Mouse (Mus musculus): ENCODE results near the gene Tmem120b. TPM values are rescaled to one million over a fixed set of nuclear protein-coding genes. Genes with fewer than 3 reads are reported as not detected.

Tmem120b gene
- total and polyA plus RNA-seq, 3 experiments = 6.6 to 10.4 (median 10.3) TPM

DNA sequence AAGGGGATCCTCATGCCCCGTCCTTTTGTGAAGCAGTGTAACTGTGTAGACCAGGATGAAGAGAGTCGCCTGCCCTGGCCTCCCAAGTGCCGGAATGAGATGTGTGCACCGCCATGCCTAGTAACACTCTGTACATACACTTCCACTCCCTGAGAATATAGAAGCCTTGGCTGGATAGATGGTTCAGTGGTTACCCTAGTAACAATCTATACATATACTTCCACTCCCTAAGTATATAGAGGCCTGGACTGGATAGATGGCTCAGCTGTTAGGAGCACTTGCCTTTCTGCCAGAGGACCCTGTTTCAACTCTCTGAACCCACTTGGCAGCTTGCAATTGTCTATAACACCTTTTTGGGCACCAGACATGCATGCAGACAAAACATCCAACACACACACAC is 33.1 kb upstream of the Tmem120b start:
- H3K27ac ChIP-seq = no peak overlapping the region
- no peak overlapping the region for H3K9ac ChIP-seq (ENCODE audit: low read depth, low read length)
- 86% methylated on average over 4 of the region's 4 CpGs for WGBS
- intact Hi-C loops (cut with DNase I) = no loop called here
- DNase-seq = peak in 1 of 2 experiments; percentile 9
- no peaks in the 10 kb centered on the region for H3K79me2 ChIP-seq (replicated peaks; ENCODE audit: control insufficient read depth, insufficient read depth, low read length)
- H3K36me3 ChIP-seq (ENCODE audit: control insufficient read depth, insufficient read depth, low read length) = no peaks in the 10 kb centered on the region; the same call in 1 of the 2 replicates
- H3K4me1 ChIP-seq (ENCODE audit: control insufficient read depth, insufficient read depth, low read length) = peaks cover 6% of the 10 kb centered on the region; the same call in 1 of the 2 replicates
- H3K4me3 ChIP-seq = no peak overlapping the region
- TF ChIP-seq POLR2A (IDR thresholded peaks at IDR 0.05; ENCODE audit: insufficient read depth, low read depth, low read length) (no peak), CTCF (IDR thresholded peaks at IDR 0.05) (no peak), EP300 (IDR thresholded peaks at IDR 0.05; ENCODE audit: insufficient read depth, low read depth, low read length) (no peak)
- no peaks in the 10 kb centered on the region for H3K27me3 ChIP-seq (ENCODE audit: control insufficient read depth, insufficient read depth, low read length)

DNA sequence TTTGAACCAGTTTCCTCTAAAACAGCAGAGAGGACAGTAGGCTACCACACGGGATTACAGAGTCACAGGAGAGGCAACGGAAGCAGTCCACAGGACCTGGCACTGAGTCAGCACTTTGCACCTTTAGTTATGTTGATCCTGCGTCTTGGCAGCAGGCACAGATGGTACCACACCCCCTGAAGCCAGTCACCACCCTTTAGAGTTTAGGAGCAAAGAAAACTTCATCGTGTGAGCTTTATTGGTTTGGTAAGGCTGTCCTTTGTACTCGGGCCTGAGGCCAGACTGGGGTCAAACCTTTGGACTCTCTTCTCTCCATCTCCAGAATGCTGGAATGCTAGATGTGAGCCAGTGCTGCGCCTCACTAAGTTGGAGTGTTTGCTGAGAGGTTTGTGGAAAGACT is 32.7 kb upstream of the Tmem120b start:
- H3K36me3 ChIP-seq (ENCODE audit: control insufficient read depth, insufficient read depth, low read length) = no peaks in the 10 kb centered on the region
- no peak overlapping the region for H3K27ac ChIP-seq
- H3K27me3 ChIP-seq (ENCODE audit: control insufficient read depth, insufficient read depth, low read length) = no peaks in the 10 kb centered on the region
- peaks cover 7% of the 10 kb centered on the region for H3K4me1 ChIP-seq (ENCODE audit: control insufficient read depth, insufficient read depth, low read length)
- no peak overlapping the region for H3K9ac ChIP-seq (ENCODE audit: low read depth, low read length)
- H3K4me3 ChIP-seq = no peak overlapping the region
- TF ChIP-seq CTCF (IDR thresholded peaks at IDR 0.05) (no peak), EP300 (IDR thresholded peaks at IDR 0.05; ENCODE audit: insufficient read depth, low read depth, low read length) (no peak), POLR2A (IDR thresholded peaks at IDR 0.05; ENCODE audit: insufficient read depth, low read depth, low read length) (no peak)
- H3K79me2 ChIP-seq (replicated peaks; ENCODE audit: control insufficient read depth, insufficient read depth, low read length) = no peaks in the 10 kb centered on the region
- intact Hi-C loops (cut with DNase I) = no loop called here
- 14% methylated on average over 6 of the region's 6 CpGs for WGBS
- DNase-seq = peak in 1 of 2 experiments; percentile 16

DNA sequence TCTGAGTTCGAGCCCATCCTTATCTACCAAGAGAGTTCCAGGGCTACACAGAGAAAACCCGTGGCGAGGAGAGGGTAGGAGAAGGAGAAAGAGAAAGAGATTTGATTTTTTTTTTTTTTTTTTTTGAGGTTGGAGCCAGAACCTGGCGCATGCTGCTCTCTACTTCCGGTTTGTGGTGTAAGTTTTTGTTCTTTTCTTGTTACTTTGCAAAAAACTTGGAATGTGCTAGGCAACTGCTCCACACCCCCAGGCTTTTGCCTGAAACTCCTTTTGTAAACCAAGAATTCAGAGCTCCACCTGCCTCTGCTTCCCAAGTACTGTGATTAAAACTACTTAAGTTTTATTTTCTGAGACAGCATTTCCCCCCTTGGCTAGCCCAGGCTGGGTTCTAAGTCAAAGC is 30.1 kb upstream of the Tmem120b start:
- peaks cover 10% of the 10 kb centered on the region for H3K4me1 ChIP-seq (ENCODE audit: control insufficient read depth, insufficient read depth, low read length)
- H3K36me3 ChIP-seq (ENCODE audit: control insufficient read depth, insufficient read depth, low read length) = no peaks in the 10 kb centered on the region
- no peak for DNase-seq
- no peak for TF ChIP-seq CTCF (IDR thresholded peaks at IDR 0.05)
- TF ChIP-seq POLR2A (IDR thresholded peaks at IDR 0.05; ENCODE audit: insufficient read depth, low read depth, low read length) = no peak
- TF ChIP-seq EP300 (IDR thresholded peaks at IDR 0.05; ENCODE audit: insufficient read depth, low read depth, low read length) = no peak
- intact Hi-C loops (cut with DNase I) = no loop called here
- H3K27ac ChIP-seq = no peak overlapping the region
- H3K4me3 ChIP-seq = no peak overlapping the region
- 63% methylated on average over 5 of the region's 5 CpGs for WGBS
- H3K9ac ChIP-seq (ENCODE audit: low read depth, low read length) = no peak overlapping the region
- H3K79me2 ChIP-seq (replicated peaks; ENCODE audit: control insufficient read depth, insufficient read depth, low read length) = no peaks in the 10 kb centered on the region
- H3K27me3 ChIP-seq (ENCODE audit: control insufficient read depth, insufficient read depth, low read length) = no peaks in the 10 kb centered on the region

DNA sequence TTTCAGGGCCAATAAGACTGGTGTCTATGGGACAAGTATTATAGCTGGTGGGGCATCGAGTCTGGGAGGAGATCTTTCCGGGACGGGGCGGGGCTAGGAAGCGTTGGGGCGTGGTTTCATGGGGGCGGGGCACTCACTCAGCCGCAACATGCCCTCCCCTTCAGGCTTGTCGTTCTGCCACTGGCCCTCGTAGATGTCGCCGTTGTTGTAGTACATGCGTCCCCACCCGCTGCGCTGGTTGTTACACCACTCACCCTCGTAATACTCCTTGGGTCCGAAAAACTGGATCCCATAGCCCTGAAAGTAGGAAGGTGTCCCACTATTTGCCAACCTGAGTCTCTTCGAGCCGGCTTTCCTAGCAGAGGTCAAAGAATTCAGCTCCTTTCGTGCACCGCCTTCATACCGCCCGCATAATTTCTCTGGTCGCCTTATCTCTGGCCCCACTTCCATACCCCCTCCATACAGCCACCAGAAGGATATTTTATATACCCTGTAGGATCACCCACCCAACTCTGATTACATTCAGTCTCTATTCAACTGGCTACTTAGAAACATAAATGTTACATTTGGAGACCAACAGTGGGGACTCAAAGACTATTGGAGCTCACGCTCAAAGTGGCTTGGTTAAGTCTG is 29.0 kb upstream of the Tmem120b start:
- Histone ChIP-seq H3K27me3 (ENCODE audit: control insufficient read depth, insufficient read depth, low read length) (no peaks in the 10 kb centered on the region), H3K36me3 (ENCODE audit: control insufficient read depth, insufficient read depth, low read length) (no peaks in the 10 kb centered on the region), H3K27ac (peak overlapping the region; percentile 48), H3K9ac (ENCODE audit: low read depth, low read length) (peak overlapping the region; percentile 31), H3K79me2 (replicated peaks; ENCODE audit: control insufficient read depth, insufficient read depth, low read length) (no peaks in the 10 kb centered on the region), H3K4me1 (ENCODE audit: control insufficient read depth, insufficient read depth, low read length) (peaks cover 10% of the 10 kb centered on the region), H3K4me3 (peak overlapping the region; percentile 52)
- TF ChIP-seq CTCF (IDR thresholded peaks at IDR 0.05) (no peak), POLR2A (IDR thresholded peaks at IDR 0.05; ENCODE audit: insufficient read depth, low read depth, low read length) (peak; percentile 70)
- 8% methylated on average over 25 of the region's 25 CpGs for WGBS
- DNase-seq = peak; percentile 85 to 86
- intact Hi-C loops (cut with DNase I) = no loop called here

DNA sequence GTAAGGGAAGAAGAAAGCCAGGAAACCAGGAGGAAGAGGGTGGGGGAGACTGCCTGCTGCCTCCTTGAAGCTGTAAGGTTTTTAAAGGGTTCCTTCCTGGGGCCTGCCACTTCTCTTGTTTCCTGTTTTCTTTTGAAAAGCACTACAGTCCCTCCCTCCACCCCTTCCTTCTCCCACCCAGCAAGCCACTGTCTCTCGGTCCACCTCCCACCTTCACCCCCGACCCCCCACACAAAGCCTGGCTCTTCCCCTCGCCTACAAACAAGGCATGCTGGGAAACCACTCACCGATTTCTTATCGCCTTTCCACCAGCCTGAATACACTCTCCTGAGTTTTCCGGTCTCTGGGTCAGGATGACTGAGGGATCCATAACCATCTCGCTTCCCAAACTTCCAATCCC is 27.4 kb upstream of the Tmem120b start:
- Histone ChIP-seq H3K79me2 (replicated peaks; ENCODE audit: control insufficient read depth, insufficient read depth, low read length) (no peaks in the 10 kb centered on the region), H3K9ac (ENCODE audit: low read depth, low read length) (no peak overlapping the region), H3K4me3 (no peak overlapping the region; the same call in 1 of the 2 replicates), H3K36me3 (ENCODE audit: control insufficient read depth, insufficient read depth, low read length) (no peaks in the 10 kb centered on the region), H3K27me3 (ENCODE audit: control insufficient read depth, insufficient read depth, low read length) (no peaks in the 10 kb centered on the region), H3K27ac (peak overlapping the region; percentile 66), H3K4me1 (ENCODE audit: control insufficient read depth, insufficient read depth, low read length) (peaks cover 6% of the 10 kb centered on the region)
- TF ChIP-seq EP300 (IDR thresholded peaks at IDR 0.05; ENCODE audit: insufficient read depth, low read depth, low read length) (no peak), POLR2A (IDR thresholded peaks at IDR 0.05; ENCODE audit: insufficient read depth, low read depth, low read length) (no peak), CTCF (IDR thresholded peaks at IDR 0.05) (no peak)
- intact Hi-C loops (cut with DNase I) = loop anchor here (2.0 kb wide), 1 partner anchor 26 kb away; the partner anchor contains the start of gene Orai1
- DNase-seq = peak in 1 of 2 experiments; percentile 22
- WGBS = 30% methylated on average over 7 of the region's 7 CpGs

DNA sequence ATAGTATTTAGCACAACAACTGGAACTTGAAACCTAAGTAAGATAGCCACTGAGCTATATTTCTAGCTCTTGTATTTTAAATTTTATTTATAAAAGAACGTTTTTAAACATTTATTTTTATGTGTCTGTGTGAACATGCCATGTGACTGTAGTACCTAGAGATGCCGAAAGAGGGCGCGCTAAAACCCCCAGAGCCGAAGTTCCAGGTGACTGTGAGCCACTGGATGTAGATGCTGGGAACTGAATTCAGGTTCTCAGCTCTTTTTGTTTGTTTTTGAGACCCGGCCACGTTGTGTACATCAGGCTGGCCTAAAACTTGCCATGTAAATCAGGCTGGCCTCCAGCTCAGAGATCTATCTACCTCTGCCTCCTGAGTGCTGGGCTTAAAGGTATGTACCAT is 24.4 kb upstream of the Tmem120b start:
- TF ChIP-seq EP300 (IDR thresholded peaks at IDR 0.05; ENCODE audit: insufficient read depth, low read depth, low read length) (no peak), CTCF (IDR thresholded peaks at IDR 0.05) (peak; percentile 71), POLR2A (IDR thresholded peaks at IDR 0.05; ENCODE audit: insufficient read depth, low read depth, low read length) (no peak)
- Histone ChIP-seq H3K27ac (no peak overlapping the region), H3K36me3 (ENCODE audit: control insufficient read depth, insufficient read depth, low read length) (no peaks in the 10 kb centered on the region), H3K27me3 (ENCODE audit: control insufficient read depth, insufficient read depth, low read length) (no peaks in the 10 kb centered on the region), H3K4me3 (no peak overlapping the region), H3K9ac (ENCODE audit: low read depth, low read length) (no peak overlapping the region), H3K79me2 (replicated peaks; ENCODE audit: control insufficient read depth, insufficient read depth, low read length) (no peaks in the 10 kb centered on the region), H3K4me1 (ENCODE audit: control insufficient read depth, insufficient read depth, low read length) (peaks cover 4% of the 10 kb centered on the region)
- 32% methylated on average over 7 of the region's 7 CpGs for WGBS
- DNase-seq = peak in 1 of 2 experiments; percentile 27
- intact Hi-C loops (cut with DNase I) = no loop called here

Data from heart, adult 2 months (tissue).